Mouse (Mus musculus): ENCODE results near the gene Hspd1.

DNA sequence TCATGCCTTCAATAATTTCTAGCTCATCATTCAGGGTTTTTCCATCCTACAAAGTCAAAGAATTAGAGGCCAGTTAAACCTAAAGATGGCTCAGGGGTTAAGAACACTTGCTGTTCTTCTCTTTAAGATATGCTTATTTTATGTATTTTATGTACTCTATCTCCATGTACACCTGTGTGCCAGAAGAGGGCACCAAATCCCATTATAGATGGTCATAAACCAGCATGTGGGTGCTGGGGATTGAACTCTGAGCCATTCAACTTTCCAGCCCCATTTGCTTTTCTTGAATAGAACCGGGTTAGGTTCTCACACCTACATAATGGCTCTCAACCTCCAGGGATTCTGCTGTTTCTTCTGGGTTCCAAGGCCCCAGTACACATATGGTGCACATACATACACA is 5.9 kb downstream of the Hspd1 start:
- TF ChIP-seq CTCF (IDR thresholded peaks at IDR 0.05; ENCODE audit: insufficient read depth, low read depth, low read length): no peak
- TF ChIP-seq POLR2A (IDR thresholded peaks at IDR 0.05; ENCODE audit: insufficient read depth, low read depth, low read length): no peak
